9 mouse cellular contexts compared by ENCODE assay signal in genomic region chr6:122824086-122824485, GRCm38 (mm10). TPM values are rescaled to one million over a fixed set of nuclear protein-coding genes. Genes with fewer than 3 reads are reported as not detected.
A peak's percentile ranks its signal among the peaks of the same experiment; 100 is the strongest.
DNase-seq lines count a peak whose midpoint lies in the region; ATAC-seq lines count a peak whose summit lies in the region.
"Had no signal": no experiment of that assay in that cellular context is flagged by ENCODE, and none has a peak within 500 bp of the region (broad histone marks: within the 10 kb centered on the region; RNA-seq: fewer than 3 reads in every experiment).

No protein-coding gene starts in this region.

- peak overlapping the region; percentile 9; the same call in 1 of the 2 replicates for H3K27ac ChIP-seq in liver, embryonic 13.5 days
- H3K27ac ChIP-seq in stomach, embryonic 16.5 days (ENCODE audit: low read length): peak overlapping the region; percentile 19
- H3K27ac ChIP-seq: hindbrain, postnatal 0 days had no signal

- no peak overlapping the region; the same call in 1 of the 2 replicates for H3K9ac ChIP-seq in liver, embryonic 13.5 days
- H3K9ac ChIP-seq in stomach, embryonic 16.5 days (ENCODE audit: low read length): no peak overlapping the region

- DNase-seq in liver, embryonic 13.5 days: no peak
- no peak for DNase-seq in liver
- peak; percentile 62 for DNase-seq in gastrocnemius, postnatal 14 days
- peak; percentile 50 to 65 for DNase-seq in heart, postnatal 36 days
- DNase-seq in layer of hippocampus, adult 11-12 months (ENCODE audit: low spot score): no peak
- no peak for DNase-seq in ovary, adult 18-20 months (ENCODE audit: low spot score)
- DNase-seq in right cerebral cortex, postnatal 36 days (ENCODE audit: low spot score in 2 of 2): no peak

- no peak overlapping the region for H3K4me2 ChIP-seq in liver, embryonic 13.5 days
- no peak overlapping the region for H3K4me2 ChIP-seq in stomach, embryonic 16.5 days (ENCODE audit: low read depth, low read length)

- 75% methylated on average over 10 of the region's 10 CpGs for WGBS in liver, embryonic 13.5 days (ENCODE audit: insufficient replicate concordance)
- WGBS in stomach, embryonic 16.5 days: 61% methylated on average over 10 of the region's 10 CpGs

- H3K4me3 ChIP-seq in liver, embryonic 13.5 days (replicated peaks): no peak overlapping the region
- H3K4me3 ChIP-seq in stomach, embryonic 16.5 days (replicated peaks; ENCODE audit: low read length): no peak overlapping the region

- H3K36me3 ChIP-seq in liver, embryonic 13.5 days: peaks cover 7% of the 10 kb centered on the region
- H3K36me3 ChIP-seq in stomach, embryonic 16.5 days (ENCODE audit: control insufficient read depth, insufficient read depth, low read length): peaks cover 3% of the 10 kb centered on the region; the same call in 1 of the 2 replicates

- no peaks in the 10 kb centered on the region for H3K9me3 ChIP-seq in liver, embryonic 13.5 days (replicated peaks)
- no peaks in the 10 kb centered on the region for H3K9me3 ChIP-seq in stomach, embryonic 16.5 days (replicated peaks; ENCODE audit: control insufficient read depth, low read length)

- intact Hi-C loops in gastrocnemius, postnatal 14 days (cut with DNase I; ENCODE audit: low total_unique reads): no loop called here
- intact Hi-C loops in heart, postnatal 36 days (cut with DNase I): no loop called here

- ATAC-seq in liver, embryonic 13.5 days (ENCODE audit: low read depth): no peak
- no peak for ATAC-seq in stomach, embryonic 16.5 days (ENCODE audit: insufficient read depth, low FRiP score)
- ATAC-seq: hindbrain, postnatal 0 days had no signal

- peaks cover 10% of the 10 kb centered on the region; the same call in 1 of the 2 replicates for H3K27me3 ChIP-seq in liver, embryonic 13.5 days
- no peaks in the 10 kb centered on the region for H3K27me3 ChIP-seq in stomach, embryonic 16.5 days (ENCODE audit: control insufficient read depth, insufficient read depth, low read length)

- H3K4me1 ChIP-seq in liver, embryonic 13.5 days (replicated peaks): peaks cover 80% of the 10 kb centered on the region
- peaks cover 45% of the 10 kb centered on the region for H3K4me1 ChIP-seq in stomach, embryonic 16.5 days (ENCODE audit: control insufficient read depth, insufficient read depth, low read length)

RNA-seq across cellular contexts. Expression of gene Foxj2, which starts 4.4 kb away (rescaled TPM):
- 1.0 and 1.2 TPM in 2 replicates for polyA plus RNA-seq in liver, embryonic 13.5 days (2015; fragmentation: Nextera tagmentation; extraction: Ambion mirVana)
- total RNA-seq in gastrocnemius, postnatal 14 days (2021): 10 to 100 TPM; 15.5 to 18.5 TPM
- 10 to 100 TPM; 33.4 to 34.7 TPM for total RNA-seq in heart, postnatal 36 days (2021)
- polyA plus RNA-seq in stomach, embryonic 16.5 days (2015; fragmentation: Nextera tagmentation; extraction: Ambion mirVana): 5.2 and 5.9 TPM in 2 replicates

RNA-seq across cellular contexts. Expression of gene Slc2a3, which starts 22.6 kb away (rescaled TPM):
- 18.6 and 21.4 TPM in 2 replicates for polyA plus RNA-seq in liver, embryonic 13.5 days (2015; fragmentation: Nextera tagmentation; extraction: Ambion mirVana)
- 1 to 10 TPM; 1.2 to 1.9 TPM for total RNA-seq in gastrocnemius, postnatal 14 days (2021)
- total RNA-seq in heart, postnatal 36 days (2021): 1 to 10 TPM; 1.6 to 2.0 TPM
- 11.2 and 12.1 TPM in 2 replicates for polyA plus RNA-seq in stomach, embryonic 16.5 days (2015; fragmentation: Nextera tagmentation; extraction: Ambion mirVana)

RNA-seq across cellular contexts. Expression of gene C3ar1, which starts 31.9 kb away (rescaled TPM):
- polyA plus RNA-seq in liver, embryonic 13.5 days (2015; fragmentation: Nextera tagmentation; extraction: Ambion mirVana): 1.1 and 1.3 TPM in 2 replicates
- 1 to 10 TPM in 1 of 2 experiments, under 1 TPM in 1; 1.00 to 1.6 TPM for total RNA-seq in gastrocnemius, postnatal 14 days (2021)
- 1 to 10 TPM; 3.0 to 5.0 TPM for total RNA-seq in heart, postnatal 36 days (2021)
- 2.5 and 3.2 TPM in 2 replicates for polyA plus RNA-seq in stomach, embryonic 16.5 days (2015; fragmentation: Nextera tagmentation; extraction: Ambion mirVana)

RNA-seq across cellular contexts. Expression of gene Necap1, which starts 50.2 kb away (rescaled TPM):
- polyA plus RNA-seq in liver, embryonic 13.5 days (2015; fragmentation: Nextera tagmentation; extraction: Ambion mirVana): 24.9 and 27.8 TPM in 2 replicates
- total RNA-seq in gastrocnemius, postnatal 14 days (2021): 10 to 100 TPM; 19.0 to 23.6 TPM
- 10 to 100 TPM; 19.9 to 20.4 TPM for total RNA-seq in heart, postnatal 36 days (2021)
- polyA plus RNA-seq in stomach, embryonic 16.5 days (2015; fragmentation: Nextera tagmentation; extraction: Ambion mirVana): 58.6 and 58.8 TPM in 2 replicates

Comparison
In these comparisons a context has a peak if more than half of its experiments do, and no peak if none do; other contexts are left out.
1. DNase-seq: peak in gastrocnemius, postnatal 14 days (single experiment) and heart, postnatal 36 days (2 of 2); none in liver, embryonic 13.5 days (single experiment), liver (single experiment), layer of hippocampus, adult 11-12 months (single experiment), ovary, adult 18-20 months (single experiment) and right cerebral cortex, postnatal 36 days (0 of 2).